Mouse (Mus musculus) cerebellum, adult 9-11 months (tissue): ENCODE data around the gene Slc25a25.

Experiments used
- DNase-seq: peaks from one replicate; pipeline ENCODE4 v3.0.0; 2022

The Slc25a25 gene

GRCm38 (mm10) chr2:32395946-32396621 is 55.2 kb downstream of the Slc25a25 start:
- DNase-seq, result peak; percentile 92

- peak; percentile 92 for DNase-seq
These were observed 55.7 kb downstream of the Slc25a25 start, which contains the start of gene Ptges2 for GRCm38 (mm10) chr2:32395484-32395945. Ptges2 (plus strand) TSS chr2:32395896.

GRCm38 (mm10) chr2:32394973-32395372 is 56.3 kb downstream of the Slc25a25 start:
- no peak for DNase-seq

- no peak for DNase-seq
These were observed 59.2 kb downstream of the Slc25a25 start for GRCm38 (mm10) chr2:32392063-32392462.

- DNase-seq, result no peak
These were observed 60.4 kb downstream of the Slc25a25 start for GRCm38 (mm10) chr2:32390871-32391270.

- no peak for DNase-seq
These were observed 62.1 kb downstream of the Slc25a25 start for GRCm38 (mm10) chr2:32389157-32389556.

GRCm38 (mm10) chr2:32387706-32388490 is 63.3 kb downstream of the Slc25a25 start, which contains the start of gene Lcn2:
Lcn2 (minus strand) TSS chr2:32388252.
- DNase-seq, result no peak

GRCm38 (mm10) chr2:32382689-32383088 is 68.6 kb downstream of the Slc25a25 start:
- DNase-seq, result no peak

- peak; percentile 95 for DNase-seq
These were observed 69.4 kb downstream of the Slc25a25 start, which contains the start of gene 1110008P14Rik for GRCm38 (mm10) chr2:32381775-32382223. 1110008P14Rik (minus strand) TSS chr2:32381938.

- DNase-seq, result no peak
These were observed 70.0 kb downstream of the Slc25a25 start for GRCm38 (mm10) chr2:32381141-32381774.

GRCm38 (mm10) chr2:32380001-32380500 is 71.2 kb downstream of the Slc25a25 start:
- DNase-seq, result no peak

- no peak for DNase-seq
These were observed 74.3 kb downstream of the Slc25a25 start for GRCm38 (mm10) chr2:32376963-32377362.

- DNase-seq, result no peak
These were observed 75.8 kb downstream of the Slc25a25 start for GRCm38 (mm10) chr2:32375317-32375940.

- DNase-seq, result no peak
These were observed 77.1 kb downstream of the Slc25a25 start for GRCm38 (mm10) chr2:32374191-32374590.

- DNase-seq, result no peak
These were observed 83.9 kb downstream of the Slc25a25 start for GRCm38 (mm10) chr2:32367315-32367714.
